Mouse (Mus musculus): ENCODE measurements around the gene Chchd1. TPM values are rescaled to one million over a fixed set of nuclear protein-coding genes. Genes with fewer than 3 reads are reported as not detected.

The Chchd1 gene
- polyA plus RNA-seq, 1 experiment from 2014 or later = 247 TPM

GRCm38 (mm10) chr14:20694185-20694883 is 8.5 kb upstream of the Chchd1 start:
- H3K27ac ChIP-seq (ENCODE audit: low read depth, low read length) = peak overlapping the region; percentile 97
- peak overlapping the region; percentile 73 for H3K4me3 ChIP-seq (ENCODE audit: low read depth, low read length)
- 45% methylated on average over 13 of the region's 13 CpGs for WGBS
- ATAC-seq (replicated peaks; ENCODE audit: low FRiP score) (peak; percentile 33), DNase-seq (ENCODE audit: low spot score) (no peak)
- peaks cover 40% of the 10 kb centered on the region for H3K4me1 ChIP-seq (replicated peaks; ENCODE audit: control insufficient read depth, insufficient read depth, low read length)
- H3K27me3 ChIP-seq (replicated peaks; ENCODE audit: control insufficient read depth, insufficient read depth, low read length) = no peaks in the 10 kb centered on the region
- H3K4me2 ChIP-seq = peak overlapping the region; percentile 74
- peak overlapping the region; percentile 89 for H3K9ac ChIP-seq (ENCODE audit: low read depth, low read length)
- H3K36me3 ChIP-seq (ENCODE audit: control insufficient read depth, insufficient read depth, low read length) = peaks cover 46% of the 10 kb centered on the region
- H3K9me3 ChIP-seq (ENCODE audit: control insufficient read depth, low read length) = no peaks in the 10 kb centered on the region

- under 1% methylated on average over 111 of the region's 111 CpGs for WGBS
Measured at GRCm38 (mm10) chr14:20694884-20695760, 7.7 kb upstream of the Chchd1 start, which contains the start of gene Fut11. Gene Fut11 (plus strand): TSS chr14:20694968.

GRCm38 (mm10) chr14:20695761-20696520 is 6.9 kb upstream of the Chchd1 start:
- Histone ChIP-seq H3K9ac (ENCODE audit: low read depth, low read length) (peak overlapping the region; percentile 89), H3K27me3 (replicated peaks; ENCODE audit: control insufficient read depth, insufficient read depth, low read length) (no peaks in the 10 kb centered on the region), H3K4me3 (ENCODE audit: low read depth, low read length) (peak overlapping the region; percentile 73), H3K36me3 (ENCODE audit: control insufficient read depth, insufficient read depth, low read length) (peaks cover 33% of the 10 kb centered on the region), H3K27ac (ENCODE audit: low read depth, low read length) (peak overlapping the region; percentile 97), H3K4me1 (replicated peaks; ENCODE audit: control insufficient read depth, insufficient read depth, low read length) (peaks cover 51% of the 10 kb centered on the region), H3K4me2 (peak overlapping the region; percentile 74), H3K9me3 (ENCODE audit: control insufficient read depth, low read length) (no peaks in the 10 kb centered on the region)
- ATAC-seq (replicated peaks; ENCODE audit: low FRiP score) (no peak), DNase-seq (ENCODE audit: low spot score) (no peak)
- 21% methylated on average over 27 of the region's 27 CpGs for WGBS

More at GRCm38 (mm10) chr14:20694884-20695760, 7.7 kb upstream of the Chchd1 start, which contains the start of gene Fut11:
- Histone ChIP-seq H3K36me3 (ENCODE audit: control insufficient read depth, insufficient read depth, low read length) (peaks cover 38% of the 10 kb centered on the region), H3K9me3 (ENCODE audit: control insufficient read depth, low read length) (no peaks in the 10 kb centered on the region), H3K27me3 (replicated peaks; ENCODE audit: control insufficient read depth, insufficient read depth, low read length) (no peaks in the 10 kb centered on the region), H3K4me2 (peak within 1 kb of the TSS; percentile 74), H3K9ac (ENCODE audit: low read depth, low read length) (peak within 1 kb of the TSS; percentile 89), H3K27ac (ENCODE audit: low read depth, low read length) (peak within 1 kb of the TSS; percentile 97), H3K4me1 (replicated peaks; ENCODE audit: control insufficient read depth, insufficient read depth, low read length) (peaks cover 44% of the 10 kb centered on the region), H3K4me3 (ENCODE audit: low read depth, low read length) (peak within 1 kb of the TSS; percentile 73)
- DNase-seq (ENCODE audit: low spot score) = peak; percentile 87
- peak; percentile 87 for ATAC-seq (replicated peaks; ENCODE audit: low FRiP score)

GRCm38 (mm10) chr14:20696986-20697385 is 5.8 kb upstream of the Chchd1 start:
- H3K4me1 ChIP-seq (replicated peaks; ENCODE audit: control insufficient read depth, insufficient read depth, low read length) = peaks cover 61% of the 10 kb centered on the region
- H3K4me3 ChIP-seq (ENCODE audit: low read depth, low read length) = peak overlapping the region; percentile 25; the same call in 1 of the 2 replicates
- peak overlapping the region; percentile 74 for H3K4me2 ChIP-seq
- DNase-seq (ENCODE audit: low spot score) (no peak), ATAC-seq (replicated peaks; ENCODE audit: low FRiP score) (no peak)
- H3K27me3 ChIP-seq (replicated peaks; ENCODE audit: control insufficient read depth, insufficient read depth, low read length) = no peaks in the 10 kb centered on the region
- H3K36me3 ChIP-seq (ENCODE audit: control insufficient read depth, insufficient read depth, low read length) = peaks cover 23% of the 10 kb centered on the region
- peak overlapping the region; percentile 10 for H3K9ac ChIP-seq (ENCODE audit: low read depth, low read length)
- WGBS = 38% methylated on average over 1 of the region's 1 CpGs
- H3K9me3 ChIP-seq (ENCODE audit: control insufficient read depth, low read length) = no peaks in the 10 kb centered on the region
- no peak overlapping the region for H3K27ac ChIP-seq (ENCODE audit: low read depth, low read length)

GRCm38 (mm10) chr14:20698515-20698914 is 4.3 kb upstream of the Chchd1 start:
- whole genome bisulfite sequencing = 60% methylated on average over 2 of the region's 2 CpGs
- Histone ChIP-seq H3K36me3 (ENCODE audit: control insufficient read depth, insufficient read depth, low read length) (peaks cover 12% of the 10 kb centered on the region; the same call in 1 of the 2 replicates), H3K9ac (ENCODE audit: low read depth, low read length) (no peak overlapping the region), H3K27ac (ENCODE audit: low read depth, low read length) (no peak overlapping the region), H3K9me3 (ENCODE audit: control insufficient read depth, low read length) (no peaks in the 10 kb centered on the region), H3K27me3 (replicated peaks; ENCODE audit: control insufficient read depth, insufficient read depth, low read length) (no peaks in the 10 kb centered on the region), H3K4me3 (ENCODE audit: low read depth, low read length) (no peak overlapping the region), H3K4me1 (replicated peaks; ENCODE audit: control insufficient read depth, insufficient read depth, low read length) (peaks cover 61% of the 10 kb centered on the region), H3K4me2 (peak overlapping the region; percentile 16; the same call in 1 of the 2 replicates)
- ATAC-seq (replicated peaks; ENCODE audit: low FRiP score) (no peak), DNase-seq (ENCODE audit: low spot score) (no peak)

GRCm38 (mm10) chr14:20700362-20700761 is 2.4 kb upstream of the Chchd1 start:
- H3K27me3 ChIP-seq (replicated peaks; ENCODE audit: control insufficient read depth, insufficient read depth, low read length) = no peaks in the 10 kb centered on the region
- WGBS = 79% methylated on average over 3 of the region's 3 CpGs
- peaks cover 53% of the 10 kb centered on the region for H3K4me1 ChIP-seq (replicated peaks; ENCODE audit: control insufficient read depth, insufficient read depth, low read length)
- no peak overlapping the region for H3K4me3 ChIP-seq (ENCODE audit: low read depth, low read length)
- no peak overlapping the region for H3K4me2 ChIP-seq
- DNase-seq (ENCODE audit: low spot score) = no peak
- H3K36me3 ChIP-seq (ENCODE audit: control insufficient read depth, insufficient read depth, low read length) = peaks cover 12% of the 10 kb centered on the region; the same call in 1 of the 2 replicates
- ATAC-seq (replicated peaks; ENCODE audit: low FRiP score) = no peak
- no peak overlapping the region for H3K9ac ChIP-seq (ENCODE audit: low read depth, low read length)
- H3K27ac ChIP-seq (ENCODE audit: low read depth, low read length) = no peak overlapping the region
- H3K9me3 ChIP-seq (ENCODE audit: control insufficient read depth, low read length) = no peaks in the 10 kb centered on the region

- ATAC-seq (replicated peaks; ENCODE audit: low FRiP score) (no peak), DNase-seq (ENCODE audit: low spot score) (no peak)
- 82% methylated on average over 8 of the region's 8 CpGs for WGBS
- no peaks in the 10 kb centered on the region for H3K9me3 ChIP-seq (ENCODE audit: control insufficient read depth, low read length)
- peak overlapping the region; percentile 87 for H3K4me2 ChIP-seq
- peak overlapping the region; percentile 94 for H3K4me3 ChIP-seq (ENCODE audit: low read depth, low read length)
- peaks cover 13% of the 10 kb centered on the region; the same call in 1 of the 2 replicates for H3K36me3 ChIP-seq (ENCODE audit: control insufficient read depth, insufficient read depth, low read length)
- no peaks in the 10 kb centered on the region for H3K27me3 ChIP-seq (replicated peaks; ENCODE audit: control insufficient read depth, insufficient read depth, low read length)
- peaks cover 43% of the 10 kb centered on the region for H3K4me1 ChIP-seq (replicated peaks; ENCODE audit: control insufficient read depth, insufficient read depth, low read length)
- peak overlapping the region; percentile 95 for H3K9ac ChIP-seq (ENCODE audit: low read depth, low read length)
- no peak overlapping the region for H3K27ac ChIP-seq (ENCODE audit: low read depth, low read length)
Measured at GRCm38 (mm10) chr14:20701554-20701953, 1.3 kb upstream of the Chchd1 start.
